9 mouse cellular contexts compared by ENCODE assay signal in genomic region chr6:86196034-86196433, GRCm38 (mm10). TPM values are rescaled to one million over a fixed set of nuclear protein-coding genes. Genes with fewer than 3 reads are reported as not detected.
DNase-seq lines count a peak whose midpoint lies in the region; ATAC-seq lines count a peak whose summit lies in the region.
"Had no signal": no experiment of that assay in that cellular context is flagged by ENCODE, and none has a peak within 500 bp of the region (broad histone marks: within the 10 kb centered on the region; RNA-seq: fewer than 3 reads in every experiment).

No protein-coding gene starts in this region.

- no peaks in the 10 kb centered on the region for H3K9me3 ChIP-seq in kidney, embryonic 15.5 days (replicated peaks)
- no peaks in the 10 kb centered on the region for H3K9me3 ChIP-seq in hindbrain, embryonic 10.5 days
- no peaks in the 10 kb centered on the region for H3K9me3 ChIP-seq in midbrain, embryonic 12.5 days

- WGBS in kidney, embryonic 15.5 days, result 4% methylated on average over 14 of the region's 14 CpGs
- WGBS in hindbrain, embryonic 10.5 days, result 7% methylated on average over 14 of the region's 14 CpGs
- 5% methylated on average over 14 of the region's 14 CpGs for WGBS in midbrain, embryonic 12.5 days

- H3K9ac ChIP-seq in kidney, embryonic 15.5 days, result no peak overlapping the region
- no peak overlapping the region for H3K9ac ChIP-seq in midbrain, embryonic 12.5 days (replicated peaks)

- H3K36me3 ChIP-seq in kidney, embryonic 15.5 days, result no peaks in the 10 kb centered on the region
- H3K36me3 ChIP-seq in hindbrain, embryonic 10.5 days, result no peaks in the 10 kb centered on the region
- no peaks in the 10 kb centered on the region for H3K36me3 ChIP-seq in midbrain, embryonic 12.5 days

- no peak overlapping the region for H3K27ac ChIP-seq in kidney, embryonic 15.5 days
- no peak overlapping the region for H3K27ac ChIP-seq in brown adipose tissue, adult 24 weeks (replicated peaks; ENCODE audit: low read depth, low read length)
- no peak overlapping the region for H3K27ac ChIP-seq in hindbrain, embryonic 10.5 days
- H3K27ac ChIP-seq in midbrain, embryonic 12.5 days (replicated peaks), result no peak overlapping the region
- H3K27ac ChIP-seq: macrophage had no signal

- ATAC-seq in kidney, embryonic 15.5 days (replicated peaks; ENCODE audit: low FRiP score), result 0 out of 2 replicates have a peak, but pooled peaks have one; percentile 3
- no peak for ATAC-seq in midbrain, embryonic 12.5 days (ENCODE audit: low FRiP score, low read depth)
- no peak for ATAC-seq in cerebellum, adult (ENCODE audit: insufficient number of reproducible peaks, low FRiP score, low TSS enrichment)

- DNase-seq in kidney, postnatal 14 days, result no peak
- DNase-seq in hindbrain, embryonic 10.5 days (ENCODE audit: low spot score), result no peak
- DNase-seq in urinary bladder, postnatal 4 days (ENCODE audit: low spot score in 2 of 2), result no peak
- no peak for DNase-seq in kidney, adult 18-20 months

- H3K4me2 ChIP-seq in kidney, embryonic 15.5 days, result peak overlapping the region; percentile 95
- H3K4me2 ChIP-seq in midbrain, embryonic 12.5 days (replicated peaks), result peak overlapping the region; percentile 95

- H3K4me1 ChIP-seq in kidney, embryonic 15.5 days, result peaks cover 43% of the 10 kb centered on the region
- H3K4me1 ChIP-seq in brown adipose tissue, adult 24 weeks (ENCODE audit: control insufficient read depth, insufficient read depth, insufficient read length, low read length), result 0 out of 2 replicates have a peak, but pooled peaks cover 2% of the 10 kb centered on the region
- peaks cover 27% of the 10 kb centered on the region for H3K4me1 ChIP-seq in hindbrain, embryonic 10.5 days (replicated peaks)
- peaks cover 18% of the 10 kb centered on the region for H3K4me1 ChIP-seq in midbrain, embryonic 12.5 days

- H3K4me3 ChIP-seq in kidney, embryonic 15.5 days (replicated peaks), result peak overlapping the region; percentile 74
- H3K4me3 ChIP-seq in brown adipose tissue, adult 24 weeks (ENCODE audit: insufficient read depth, low read depth, low read length), result 0 out of 2 replicates have a peak overlapping the region, but pooled peaks have one; percentile 13
- H3K4me3 ChIP-seq in hindbrain, embryonic 10.5 days, result peak overlapping the region; percentile 75
- H3K4me3 ChIP-seq in midbrain, embryonic 12.5 days, result peak overlapping the region; percentile 64

- H3K27me3 ChIP-seq in kidney, embryonic 15.5 days, result peaks cover 19% of the 10 kb centered on the region
- H3K27me3 ChIP-seq in hindbrain, embryonic 10.5 days (ENCODE audit: insufficient read depth, poor library complexity, severe bottlenecking), result peaks cover 55% of the 10 kb centered on the region
- peaks cover 58% of the 10 kb centered on the region for H3K27me3 ChIP-seq in midbrain, embryonic 12.5 days

RNA-seq across cellular contexts. Expression of gene Tgfa, which starts 1.0 kb away (rescaled TPM):
- polyA plus RNA-seq in kidney, embryonic 15.5 days (2015; fragmentation: Nextera tagmentation; extraction: Ambion mirVana), result 7.2 and 8.7 TPM in 2 replicates
- polyA plus RNA-seq in brown adipose tissue, adult 24 weeks (2012; ENCODE audit: insufficient read depth, insufficient read length, missing spikeins), result 0.25 and 0.44 TPM in 2 replicates
- 1.7 and 3.1 TPM in 2 replicates for polyA plus RNA-seq in hindbrain, embryonic 10.5 days (2016; fragmentation: Nextera tagmentation; extraction: Ambion mirVana)
- polyA plus RNA-seq in midbrain, embryonic 12.5 days (2016; fragmentation: Nextera tagmentation; extraction: Ambion mirVana), result 1.8 TPM in 2 replicates
- polyA plus RNA-seq: macrophage had no signal

Comparison
In these comparisons a context has a peak if more than half of its experiments do, and no peak if none do; other contexts are left out.
1. H3K4me3 ChIP-seq: peak in every context shown above with its lines; median percentile 75 in hindbrain, embryonic 10.5 days; 74 in kidney, embryonic 15.5 days; 64 in midbrain, embryonic 12.5 days; 13 in brown adipose tissue, adult 24 weeks.